Mouse (Mus musculus) forebrain, embryonic 14.5 days (tissue): Measurements from ENCODE around the gene Itpripl2. TPM values are rescaled to one million over a fixed set of nuclear protein-coding genes. Genes with fewer than 3 reads are reported as not detected.

Experiments
- ATAC-seq: fragments of 200-750 bp; cut with Nextera tagmentation; 2 replicates; pipeline ENCODE4 v1.8.0; 2017; ENCODE audit warnings: mild to moderate bottlenecking, moderate library complexity
- DNase-seq: peaks from one replicate; pipeline ENCODE4 v3.0.0-alpha.2; 2015; ENCODE audit warnings: low spot score
- H3K27ac ChIP-seq: fragments of 300-500 bp; sonication (generic); 2 replicates; pipeline ENCODE4 v1.5.1; 2014; ENCODE audit warnings: low read depth, mild to moderate bottlenecking, control low read depth, low read length, moderate library complexity
- H3K27me3 ChIP-seq: fragments of 300-500 bp; sonication (generic); replicated peaks from 2 replicates; pipeline ENCODE4 v1.6.1; 2014; ENCODE audit warnings: low read length, control low read depth, mixed read lengths; ENCODE audit not compliant: control insufficient read depth, insufficient read depth
- H3K36me3 ChIP-seq: fragments of 300-500 bp; sonication (generic); 2 replicates; pipeline ENCODE4 v1.6.1; 2014; ENCODE audit warnings: low read length, control low read depth; ENCODE audit not compliant: control insufficient read depth, insufficient read depth
- H3K4me1 ChIP-seq: fragments of 300-500 bp; sonication (generic); 2 replicates; pipeline ENCODE4 v1.6.1; 2014; ENCODE audit warnings: antibody characterized with exemption, low read length, control low read depth; ENCODE audit not compliant: control insufficient read depth, insufficient read depth
- H3K4me2 ChIP-seq: fragments of 300-500 bp; sonication (generic); 2 replicates; pipeline ENCODE4 v1.6.1; 2014; ENCODE audit warnings: mild to moderate bottlenecking, control low read depth, low read length
- H3K4me3 ChIP-seq: fragments of 300-500 bp; sonication (generic); 2 replicates; pipeline ENCODE4 v1.5.1; 2014; ENCODE audit warnings: low read depth, low read length, control low read depth
- H3K9ac ChIP-seq: fragments of 300-500 bp; sonication (generic); 2 replicates; pipeline ENCODE4 v1.6.1; 2014; ENCODE audit warnings: mild to moderate bottlenecking, low read length, control low read depth, moderate library complexity
- H3K9me3 ChIP-seq: fragments of 300-500 bp; sonication (generic); replicated peaks from 2 replicates; pipeline ENCODE4 v1.6.1; 2016; ENCODE audit warnings: low read length, control low read depth, mixed read lengths; ENCODE audit not compliant: control insufficient read depth
- WGBS: fragments of 180-500 bp; shearing (Covaris S2); extraction: QIAGEN DNeasy Blood & Tissue Kit; methylation state at CpG from one replicate; pipeline ENCODE4 v1.1.7; 2014; 5-methylcytosine and 5-hydroxymethylcytosine counted together
- polyA plus RNA-seq: library from polyadenylated mRNA; unstranded; fragments of >200 nt; fragmentation: Nextera tagmentation; extraction: Ambion mirVana; gene quantifications from 2 replicates; pipeline ENCODE4 v1.2.1, GENCODE M21; 2014

The Itpripl2 gene
- polyA plus RNA-seq, 1 experiment from 2014 or later = 0.51 TPM

DNA sequence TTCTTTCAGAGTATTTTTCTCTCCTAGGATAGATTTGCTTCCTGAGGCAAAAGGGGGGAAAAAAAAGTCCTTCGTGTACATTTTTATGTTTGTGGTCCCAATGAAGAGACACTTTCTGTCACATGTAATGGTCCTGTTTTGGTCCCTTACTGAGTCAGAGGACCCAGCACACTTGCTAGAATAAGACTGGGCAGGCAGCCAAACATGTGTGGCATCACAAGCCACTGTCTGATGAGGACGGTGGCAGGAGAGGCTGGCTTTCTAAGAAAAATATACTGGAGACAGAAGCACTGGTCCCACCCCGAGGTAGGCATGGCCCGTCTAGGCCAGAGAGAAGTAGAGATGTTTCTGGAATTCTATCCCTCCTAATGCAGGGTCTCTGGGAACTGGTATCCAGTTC lies 38.1 kb downstream of the Itpripl2 start:
- no peaks in the 10 kb centered on the region for H3K4me1 ChIP-seq
- no peaks in the 10 kb centered on the region for H3K27me3 ChIP-seq
- no peak overlapping the region for H3K4me3 ChIP-seq
- H3K4me2 ChIP-seq = no peak overlapping the region
- ATAC-seq = no peak
- no peaks in the 10 kb centered on the region for H3K9me3 ChIP-seq
- peak; percentile 43 for DNase-seq
- WGBS = 57% methylated on average over 4 of the region's 4 CpGs
- H3K9ac ChIP-seq = no peak overlapping the region
- no peak overlapping the region for H3K27ac ChIP-seq
- no peaks in the 10 kb centered on the region for H3K36me3 ChIP-seq

DNA sequence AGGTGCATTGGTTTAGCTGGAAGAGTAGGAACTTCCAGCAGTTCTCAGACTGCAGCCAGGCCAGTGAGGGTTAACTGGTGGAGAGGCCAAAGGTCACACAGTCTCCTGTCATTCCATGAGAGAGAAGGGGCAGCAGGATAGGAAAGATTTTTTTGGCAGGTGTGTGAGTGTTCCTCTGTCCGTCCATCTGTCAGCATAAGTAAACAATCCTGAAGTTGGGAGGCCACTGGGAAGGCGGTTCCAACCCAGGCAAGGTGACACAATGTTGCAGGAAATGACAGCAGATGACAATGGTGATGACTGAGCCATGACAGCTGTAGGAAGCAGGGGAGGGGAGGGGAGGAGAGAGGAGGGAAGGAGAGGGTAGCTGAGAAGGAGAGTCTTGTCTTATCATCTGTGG lies 38.8 kb downstream of the Itpripl2 start:
- Histone ChIP-seq H3K9ac (no peak overlapping the region), H3K9me3 (no peaks in the 10 kb centered on the region), H3K27ac (no peak overlapping the region), H3K27me3 (no peaks in the 10 kb centered on the region), H3K4me1 (peaks cover 6% of the 10 kb centered on the region), H3K36me3 (no peaks in the 10 kb centered on the region), H3K4me3 (no peak overlapping the region), H3K4me2 (no peak overlapping the region)
- DNase-seq = no peak
- 55% methylated on average over 2 of the region's 2 CpGs for WGBS
- ATAC-seq = no peak

DNA sequence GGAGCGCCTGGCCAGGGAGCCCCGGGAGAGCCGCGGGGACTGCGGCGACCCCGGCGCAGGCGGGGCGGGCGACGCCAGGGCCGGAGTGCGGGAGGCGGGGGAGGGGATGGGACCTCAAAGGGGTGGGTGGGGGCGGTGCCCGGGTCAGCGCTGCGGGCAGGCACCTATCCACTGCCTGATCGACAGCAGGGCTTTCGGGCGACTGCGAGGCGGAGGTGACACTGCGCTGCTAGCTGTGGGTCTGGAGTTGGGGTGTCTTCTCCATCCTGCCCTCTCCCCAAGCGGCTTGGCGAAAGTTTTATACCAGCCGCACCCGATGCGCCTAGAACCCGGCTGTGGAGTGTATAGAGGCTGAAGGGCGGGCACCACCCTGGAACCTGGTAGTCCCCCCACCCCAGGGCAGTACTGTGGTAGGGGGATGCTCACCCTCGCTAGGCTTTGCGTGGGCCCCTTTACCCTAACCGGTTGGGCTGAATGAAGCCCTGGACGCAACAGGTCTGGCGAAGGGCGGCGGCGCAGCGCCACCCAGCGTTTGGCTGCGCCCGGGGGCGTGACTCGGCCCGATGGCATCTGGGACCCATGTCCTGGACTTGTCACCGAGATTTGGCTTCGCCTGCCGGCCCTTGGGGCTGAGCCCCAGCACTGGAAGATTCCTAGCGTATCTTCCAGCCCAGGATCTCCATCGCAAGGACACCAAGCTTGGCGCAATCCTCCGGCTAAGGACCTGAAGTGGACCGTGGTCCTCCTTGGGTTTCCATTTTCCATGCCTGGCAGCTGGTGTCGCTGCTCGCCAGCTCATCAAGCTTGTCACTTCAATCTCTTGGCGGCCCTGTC lies 43.4 kb downstream of the Itpripl2 start, which contains the start of gene Syt17:
Gene Syt17 (minus strand): TSS at position 89 of the 834 bp plus-strand sequence.
- peak; percentile 64 for ATAC-seq
- 0% methylated on average over 54 of the region's 58 CpGs for WGBS
- no peak within 1 kb of the TSS for H3K27ac ChIP-seq

DNA sequence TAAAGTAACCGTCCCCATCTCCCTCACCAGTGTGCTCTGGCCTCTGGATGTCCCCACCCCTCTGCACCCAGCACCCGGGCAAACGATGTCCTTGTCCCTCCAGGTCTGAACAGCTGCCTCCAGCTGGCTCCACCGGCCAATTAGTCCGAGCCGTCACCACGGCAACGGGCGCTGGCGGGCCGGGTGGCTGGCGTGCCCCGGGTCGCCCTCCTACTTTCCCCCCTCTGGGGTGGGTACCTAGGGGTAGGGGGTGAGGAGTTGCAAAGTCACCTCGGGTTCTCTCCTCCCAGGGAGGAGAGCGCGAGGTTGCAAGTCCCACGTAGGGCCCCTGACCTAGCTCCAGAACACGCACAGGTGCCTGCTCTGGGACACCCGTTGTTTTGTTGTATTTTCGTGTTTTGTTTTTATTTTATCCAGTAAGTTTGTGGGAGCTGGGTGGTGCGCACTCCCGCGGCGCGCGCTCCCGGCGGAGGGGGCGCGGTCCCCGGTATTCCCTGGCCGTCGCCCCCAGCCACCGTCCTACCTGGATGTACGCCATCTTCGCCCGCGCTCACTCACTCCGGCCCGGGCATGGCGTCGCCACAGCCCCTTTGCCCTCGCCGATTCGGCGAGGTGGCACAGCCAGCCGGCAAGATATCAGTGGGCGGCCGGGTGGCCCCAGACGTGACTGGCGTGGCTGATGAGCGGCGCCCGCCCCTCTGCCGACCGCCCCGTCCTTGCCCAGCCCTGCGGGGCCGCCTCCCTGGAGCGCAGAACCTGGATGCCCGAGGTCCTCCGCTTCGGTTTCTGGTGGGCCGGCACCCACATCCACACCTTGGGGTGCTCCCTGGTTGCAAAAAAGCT lies 44.3 kb downstream of the Itpripl2 start:
- Histone ChIP-seq H3K27me3 (no peaks in the 10 kb centered on the region), H3K36me3 (no peaks in the 10 kb centered on the region), H3K4me2 (peak overlapping the region; percentile 97), H3K9ac (peak overlapping the region; percentile 69), H3K27ac (no peak overlapping the region), H3K4me3 (peak overlapping the region; percentile 57), H3K9me3 (no peaks in the 10 kb centered on the region), H3K4me1 (peaks cover 9% of the 10 kb centered on the region)
- peak; percentile 69 for ATAC-seq
- peak; percentile 62 for DNase-seq
- WGBS = under 1% methylated on average over 65 of the region's 65 CpGs

More for the DNA sequence above, 43.4 kb downstream of the Itpripl2 start, which contains the start of gene Syt17:
- Histone ChIP-seq H3K27me3 (no peaks in the 10 kb centered on the region), H3K4me2 (peak within 1 kb of the TSS; percentile 97), H3K9ac (peak within 1 kb of the TSS; percentile 69), H3K4me1 (peaks cover 9% of the 10 kb centered on the region), H3K36me3 (no peaks in the 10 kb centered on the region), H3K9me3 (no peaks in the 10 kb centered on the region), H3K4me3 (peak within 1 kb of the TSS; percentile 57)
- DNase-seq = peak; percentile 74

DNA sequence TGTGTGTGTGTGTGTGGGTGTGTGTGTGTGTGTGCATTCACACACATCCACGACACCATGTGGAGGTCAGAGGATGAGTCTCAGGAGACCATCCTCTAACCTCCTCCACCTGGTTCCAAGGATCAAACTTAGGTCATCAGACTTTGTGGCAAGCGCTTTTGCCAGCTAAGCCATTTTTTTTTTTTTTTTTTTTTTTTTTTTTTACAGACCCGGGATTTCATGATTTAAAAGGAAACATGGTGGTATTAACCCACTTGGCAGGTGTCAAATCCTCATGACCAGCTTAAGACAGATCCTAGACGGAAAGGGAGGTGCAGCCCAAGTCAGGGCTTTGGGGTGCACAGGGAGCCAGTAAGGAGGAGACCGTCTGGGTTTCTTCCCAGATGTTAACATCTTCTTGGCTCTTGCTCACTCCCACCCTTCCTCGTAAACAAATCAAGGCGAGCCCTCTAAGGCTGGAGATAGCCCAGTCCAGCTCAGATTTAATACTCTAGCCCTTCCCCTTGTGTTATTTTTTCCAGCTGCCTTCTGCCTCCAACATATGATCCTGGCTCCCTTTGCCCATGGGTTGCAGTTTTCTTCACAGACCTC lies 47.8 kb downstream of the Itpripl2 start:
- DNase-seq (no peak), ATAC-seq (no peak)
- Histone ChIP-seq H3K4me3 (no peak overlapping the region), H3K27ac (no peak overlapping the region), H3K27me3 (no peaks in the 10 kb centered on the region), H3K36me3 (no peaks in the 10 kb centered on the region), H3K9ac (no peak overlapping the region), H3K4me2 (no peak overlapping the region), H3K9me3 (no peaks in the 10 kb centered on the region), H3K4me1 (peaks cover 9% of the 10 kb centered on the region)
- WGBS = 62% methylated on average over 7 of the region's 7 CpGs

DNA sequence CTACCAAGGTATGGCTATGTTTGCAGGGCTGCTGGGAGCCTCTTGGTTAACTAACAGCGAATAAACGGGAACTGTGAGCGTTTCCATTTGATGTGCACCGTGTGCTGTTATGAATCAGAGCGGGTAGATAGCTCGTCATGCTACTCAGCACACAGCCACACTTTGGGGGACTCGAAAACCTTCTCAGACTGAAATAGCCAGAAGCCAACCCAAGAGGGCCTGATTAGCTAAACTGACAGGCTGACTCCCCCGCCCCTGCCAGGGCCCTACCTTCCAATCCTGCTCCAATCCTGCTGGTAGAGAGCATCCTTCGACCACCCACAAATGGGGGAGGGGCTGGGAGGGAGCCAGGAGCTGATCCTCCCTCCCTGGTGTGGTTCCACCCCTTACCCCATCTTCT lies 48.4 kb downstream of the Itpripl2 start:
- H3K4me2 ChIP-seq = peak overlapping the region; percentile 23; the same call in 1 of the 2 replicates
- H3K9me3 ChIP-seq = no peaks in the 10 kb centered on the region
- no peak for DNase-seq
- no peak overlapping the region for H3K27ac ChIP-seq
- ATAC-seq = no peak
- H3K27me3 ChIP-seq = no peaks in the 10 kb centered on the region
- peaks cover 6% of the 10 kb centered on the region for H3K4me1 ChIP-seq
- WGBS = 7% methylated on average over 9 of the region's 9 CpGs
- H3K36me3 ChIP-seq = no peaks in the 10 kb centered on the region
- H3K9ac ChIP-seq = no peak overlapping the region
- no peak overlapping the region for H3K4me3 ChIP-seq

DNA sequence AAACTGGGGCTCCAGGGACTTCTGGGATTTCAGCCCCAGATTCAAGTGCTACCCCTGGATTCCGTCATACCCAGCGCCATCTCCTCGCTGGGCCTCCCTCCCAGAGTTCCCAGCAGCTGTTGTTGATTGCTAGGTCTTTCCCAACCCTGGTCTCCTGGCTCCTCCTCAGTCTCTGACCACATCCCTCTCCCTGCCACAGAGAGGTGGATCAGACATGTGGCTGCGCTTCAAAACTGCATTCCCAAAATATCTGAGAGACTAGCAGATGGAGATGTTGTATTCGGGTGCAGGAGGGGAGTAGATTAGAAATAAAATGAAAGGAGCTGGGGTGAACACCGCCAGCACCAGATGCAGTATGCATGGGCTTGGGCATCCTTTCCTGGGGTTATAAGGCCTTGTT lies 50.2 kb downstream of the Itpripl2 start:
- H3K4me2 ChIP-seq = no peak overlapping the region

DNA sequence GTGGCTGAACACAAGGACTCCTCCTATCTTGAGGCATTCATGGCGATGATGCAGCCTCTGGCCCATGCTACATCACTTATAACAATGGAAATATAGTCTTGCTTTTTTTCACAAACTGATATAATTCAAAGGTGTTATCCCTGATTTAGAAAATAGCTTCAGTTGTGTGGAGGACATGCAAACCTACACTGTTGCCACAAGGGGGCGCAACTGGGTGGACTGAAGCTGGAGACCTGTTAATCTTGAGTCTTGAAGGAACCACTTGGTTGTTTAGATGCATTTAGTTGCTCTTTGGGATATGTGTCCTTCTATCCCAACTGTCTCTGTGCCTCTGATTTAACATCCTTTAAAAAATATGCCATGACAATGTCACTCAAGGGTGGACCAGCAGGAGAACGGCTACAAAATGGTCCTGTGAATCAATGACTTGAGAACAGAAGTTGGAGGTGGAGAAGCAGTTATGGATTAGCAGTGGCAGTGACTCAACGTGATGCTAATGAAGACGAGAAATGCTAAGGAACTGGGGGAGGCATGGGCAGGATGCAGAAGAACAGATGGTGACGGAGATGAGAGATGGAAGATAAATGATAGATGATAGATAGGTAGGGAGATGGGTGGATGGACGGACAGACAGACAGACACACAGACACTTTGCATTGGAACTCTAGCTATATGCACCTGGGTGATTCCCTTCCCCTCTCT lies 54.5 kb downstream of the Itpripl2 start:
- no peaks in the 10 kb centered on the region for H3K36me3 ChIP-seq
- DNase-seq = no peak
- no peak overlapping the region for H3K4me3 ChIP-seq
- H3K27ac ChIP-seq = no peak overlapping the region
- ATAC-seq = no peak
- H3K9ac ChIP-seq = no peak overlapping the region
- no peaks in the 10 kb centered on the region for H3K4me1 ChIP-seq
- no peaks in the 10 kb centered on the region for H3K9me3 ChIP-seq
- WGBS = 56% methylated on average over 7 of the region's 7 CpGs
- no peaks in the 10 kb centered on the region for H3K27me3 ChIP-seq
- no peak overlapping the region for H3K4me2 ChIP-seq

More for the DNA sequence above, 50.2 kb downstream of the Itpripl2 start:
- H3K4me1 ChIP-seq = no peaks in the 10 kb centered on the region
- 90% methylated on average over 6 of the region's 6 CpGs for WGBS
- H3K4me3 ChIP-seq = no peak overlapping the region
- H3K9me3 ChIP-seq = no peaks in the 10 kb centered on the region
- H3K27me3 ChIP-seq = no peaks in the 10 kb centered on the region
- no peak overlapping the region for H3K27ac ChIP-seq
- no peak overlapping the region for H3K9ac ChIP-seq
- ATAC-seq = no peak
- no peaks in the 10 kb centered on the region for H3K36me3 ChIP-seq
- no peak for DNase-seq
